Mouse (Mus musculus): Measurements from ENCODE around the gene Atp6v1c2.

GRCm38 (mm10) chr12:17289060-17289459 lies 40.1 kb downstream of the Atp6v1c2 start:
- TF ChIP-seq CTCF (IDR thresholded peaks at IDR 0.05): no peak
- no peak for TF ChIP-seq EP300 (IDR thresholded peaks at IDR 0.05)
